Mouse (Mus musculus) megakaryocyte progenitor cell, adult 5-6 weeks (primary cell): ENCODE measurements around the gene Olfr815. TPM values are rescaled to one million over a fixed set of nuclear protein-coding genes. Genes with fewer than 3 reads are reported as not detected.
"Not testable (repeated sequence)": the region's sequence is repeated elsewhere in the genome, so short reads cannot be mapped to it uniquely, and the experiment has no call there.

Source experiments
- ATAC-seq: replicated peaks from 2 replicates; pipeline ENCODE4 v1.8.0; 2016; ENCODE audit warnings: mild to moderate bottlenecking, moderate TSS enrichment, inconsistent platforms; ENCODE audit not compliant: poor library complexity
- total RNA-seq, 2 experiments: library from RNA; stranded (forward) in 1 of 2; stranded (reverse) in 1 of 2; fragments of 157-497, 149-512 nt in 1 of 2; fragments of 200-1000 nt in 1 of 2; gene quantifications; 2 replicates each; pipeline versions ENCODE4 v1.2.3 to v1.2.4; 2015 to 2017

Olfr815 gene
- total RNA-seq (2015): not detected in 2 replicates
- total RNA-seq (2017): not detected in 2 replicates

GRCm38 (mm10) chr10:129905767-129906166 lies at the start of gene Olfr815:
Gene Olfr815 (minus strand): TSS chr10:129905867.
- not testable (repeated sequence) for ATAC-seq

DNA sequence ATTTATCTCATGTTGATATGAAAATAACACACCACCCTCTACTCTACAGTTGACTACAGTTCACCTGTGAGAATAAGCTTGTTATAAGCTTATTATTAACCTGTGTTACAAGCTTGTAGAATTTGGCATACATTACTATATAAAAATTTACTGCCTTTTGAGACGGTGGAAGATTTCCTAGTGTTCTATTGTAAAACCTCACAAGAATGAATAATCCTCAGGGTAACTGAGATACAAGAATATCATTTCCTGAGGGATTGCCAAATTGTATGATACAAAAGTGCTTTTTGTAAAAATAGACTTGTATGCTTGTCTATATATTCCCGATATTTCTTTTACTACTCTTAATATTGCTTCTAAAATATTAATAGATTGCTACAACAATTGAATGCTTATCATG lies 43.3 kb upstream of the Olfr815 start, which contains the start of gene Olfr818:
TSS of gene Olfr818 (minus strand) at position 101 of the 400 bp plus-strand sequence.
- ATAC-seq: no peak

DNA sequence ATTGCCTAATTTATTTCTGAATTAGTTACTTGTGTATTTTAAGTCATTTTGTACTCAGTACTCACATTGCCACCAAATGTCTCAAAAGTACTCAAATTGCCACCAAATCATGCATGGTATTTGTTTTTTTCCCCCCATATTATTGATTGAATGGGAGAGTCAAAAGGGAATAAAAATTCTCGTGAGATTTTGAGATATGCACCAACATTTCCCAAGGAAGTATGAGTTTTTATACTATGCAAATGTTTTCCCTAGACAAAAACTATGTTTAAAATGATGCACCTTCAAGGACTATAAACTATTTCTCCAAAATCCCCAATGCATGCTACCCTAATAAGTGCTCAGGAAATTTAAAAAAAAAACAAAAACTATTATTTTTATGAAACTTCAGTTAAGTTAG lies 9.8 kb upstream of the Olfr815 start, which contains the start of gene Olfr816:
TSS of gene Olfr816 (minus strand) at position 101 of the 400 bp plus-strand sequence.
- no peak for ATAC-seq

DNA sequence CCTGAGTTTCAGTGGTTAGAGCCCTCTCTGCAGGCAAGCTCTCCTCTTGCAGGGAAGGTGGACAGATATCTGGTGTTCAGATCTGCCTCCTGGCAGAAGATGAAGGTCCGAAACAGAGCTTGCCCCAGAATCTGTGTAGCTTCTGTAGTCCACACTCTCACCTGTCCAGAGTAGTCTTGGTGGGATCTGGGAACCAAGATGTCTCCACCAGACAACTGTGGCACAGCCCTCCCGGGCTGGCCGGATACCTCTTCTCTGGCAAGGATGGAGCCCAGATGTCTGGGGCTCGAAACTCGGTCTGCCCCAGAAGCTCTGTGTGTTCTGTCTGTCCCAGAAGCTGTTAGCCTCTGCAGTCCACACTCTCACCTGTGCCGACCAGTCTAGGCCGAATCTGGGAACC lies 19.7 kb downstream of the Olfr815 start:
- no peak for ATAC-seq

GRCm38 (mm10) chr10:129885496-129885895 lies 20.2 kb downstream of the Olfr815 start:
- not testable (repeated sequence) for ATAC-seq

GRCm38 (mm10) chr10:129879751-129880150 lies 25.9 kb downstream of the Olfr815 start, which contains the start of gene Olfr814:
Gene Olfr814 (minus strand): TSS chr10:129879851.
- not testable (repeated sequence) for ATAC-seq

DNA sequence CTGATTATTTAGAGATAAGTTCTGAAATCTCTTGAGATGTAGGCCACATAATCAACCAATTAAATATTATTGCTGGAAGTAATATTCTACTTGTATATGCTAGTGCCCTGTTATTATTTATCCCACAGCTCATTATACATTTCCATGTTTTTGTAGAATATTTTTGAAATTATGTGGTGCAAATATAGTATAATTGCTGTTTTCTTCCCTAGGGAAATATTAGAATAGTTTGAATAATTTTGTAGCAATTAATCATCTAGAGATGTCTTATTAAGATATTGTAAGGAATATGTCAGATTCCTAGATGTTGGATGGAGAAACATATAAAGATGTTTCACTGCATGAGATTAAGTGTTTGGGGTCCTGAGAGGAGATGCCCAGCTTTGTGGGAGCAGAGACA lies 50.6 kb downstream of the Olfr815 start, which contains the start of gene Olfr813:
TSS of gene Olfr813 (plus strand) at position 301 of the 400 bp plus-strand sequence.
- no peak for ATAC-seq

Other genes starting within 250 kb of the Olfr815 start
- not detected in 2 replicates for gene Olfr800, start 248.2 kb downstream of the Olfr815 start, total RNA-seq (2015)
- gene Olfr800, start 248.2 kb downstream of the Olfr815 start, total RNA-seq (2017): not detected in 2 replicates
- gene Olfr801, start 232.0 kb downstream of the Olfr815 start, total RNA-seq (2015): not detected in 2 replicates
- gene Olfr801, start 232.0 kb downstream of the Olfr815 start, total RNA-seq (2017): not detected in 2 replicates
- not detected in 2 replicates for gene Olfr802, start 217.7 kb downstream of the Olfr815 start, total RNA-seq (2015)
- not detected in 2 replicates for gene Olfr802, start 217.7 kb downstream of the Olfr815 start, total RNA-seq (2017)
- not detected in 2 replicates for gene Olfr803, start 211.6 kb downstream of the Olfr815 start, total RNA-seq (2015)
- not detected in 2 replicates for gene Olfr803, start 211.6 kb downstream of the Olfr815 start, total RNA-seq (2017)
- gene Olfr804, start 202.7 kb downstream of the Olfr815 start, total RNA-seq (2015): not detected in 2 replicates
- not detected in 2 replicates for gene Olfr804, start 202.7 kb downstream of the Olfr815 start, total RNA-seq (2017)
- gene Olfr805, start 176.5 kb downstream of the Olfr815 start, total RNA-seq (2015): not detected in 2 replicates
- gene Olfr805, start 176.5 kb downstream of the Olfr815 start, total RNA-seq (2017): not detected in 2 replicates
- not detected in 2 replicates for gene Olfr806, start 163.9 kb downstream of the Olfr815 start, total RNA-seq (2015)
- gene Olfr806, start 163.9 kb downstream of the Olfr815 start, total RNA-seq (2017): not detected in 2 replicates
- not detected in 2 replicates for gene Olfr807, start 148.1 kb downstream of the Olfr815 start, total RNA-seq (2015)
- not detected in 2 replicates for gene Olfr807, start 148.1 kb downstream of the Olfr815 start, total RNA-seq (2017)
- gene Olfr808, start 140.4 kb downstream of the Olfr815 start, total RNA-seq (2015): not detected in 2 replicates
- gene Olfr808, start 140.4 kb downstream of the Olfr815 start, total RNA-seq (2017): not detected in 2 replicates
- not detected in 2 replicates for gene Olfr809, start 131.2 kb downstream of the Olfr815 start, total RNA-seq (2015)
- not detected in 2 replicates for gene Olfr809, start 131.2 kb downstream of the Olfr815 start, total RNA-seq (2017)
- not detected in 2 replicates for gene Olfr810, start 111.0 kb downstream of the Olfr815 start, total RNA-seq (2015)
- not detected in 2 replicates for gene Olfr810, start 111.0 kb downstream of the Olfr815 start, total RNA-seq (2017)
- gene Olfr811, start 101.5 kb downstream of the Olfr815 start, total RNA-seq (2015): not detected in 2 replicates
- gene Olfr811, start 101.5 kb downstream of the Olfr815 start, total RNA-seq (2017): not detected in 2 replicates
- gene Olfr812, start 59.8 kb downstream of the Olfr815 start, total RNA-seq (2015): not detected in 2 replicates
- gene Olfr812, start 59.8 kb downstream of the Olfr815 start, total RNA-seq (2017): not detected in 2 replicates
- gene Olfr813, start 50.5 kb downstream of the Olfr815 start, total RNA-seq (2015): not detected in 2 replicates
- gene Olfr813, start 50.5 kb downstream of the Olfr815 start, total RNA-seq (2017): not detected in 2 replicates
- gene Olfr814, start 26.0 kb downstream of the Olfr815 start, total RNA-seq (2015): not detected in 2 replicates
- not detected in 2 replicates for gene Olfr814, start 26.0 kb downstream of the Olfr815 start, total RNA-seq (2017)
- gene Olfr816, start 9.7 kb upstream of the Olfr815 start, total RNA-seq (2015): not detected in 2 replicates
- not detected in 2 replicates for gene Olfr816, start 9.7 kb upstream of the Olfr815 start, total RNA-seq (2017)
- gene Olfr818, start 43.2 kb upstream of the Olfr815 start, total RNA-seq (2015): not detected in 2 replicates
- gene Olfr818, start 43.2 kb upstream of the Olfr815 start, total RNA-seq (2017): not detected in 2 replicates
- not detected in 2 replicates for gene Olfr819, start 61.4 kb upstream of the Olfr815 start, total RNA-seq (2015)
- gene Olfr819, start 61.4 kb upstream of the Olfr815 start, total RNA-seq (2017): not detected in 2 replicates
- not detected in 2 replicates for gene Olfr247, start 70.3 kb upstream of the Olfr815 start, total RNA-seq (2015)
- gene Olfr247, start 70.3 kb upstream of the Olfr815 start, total RNA-seq (2017): not detected in 2 replicates
- not detected in 2 replicates for gene Gm10310, start 79.2 kb upstream of the Olfr815 start, total RNA-seq (2015)
- gene Gm10310, start 79.2 kb upstream of the Olfr815 start, total RNA-seq (2017): not detected in 2 replicates
- gene Olfr820, start 106.8 kb upstream of the Olfr815 start, total RNA-seq (2015): not detected in 2 replicates
- not detected in 2 replicates for gene Olfr820, start 106.8 kb upstream of the Olfr815 start, total RNA-seq (2017)
- gene Olfr821, start 124.5 kb upstream of the Olfr815 start, total RNA-seq (2015): not detected in 2 replicates
- not detected in 2 replicates for gene Olfr821, start 124.5 kb upstream of the Olfr815 start, total RNA-seq (2017)
- gene Olfr822, start 165.3 kb upstream of the Olfr815 start, total RNA-seq (2015): not detected in 2 replicates
- not detected in 2 replicates for gene Olfr822, start 165.3 kb upstream of the Olfr815 start, total RNA-seq (2017)
- gene Olfr823, start 209.5 kb upstream of the Olfr815 start, total RNA-seq (2015): not detected in 2 replicates
- not detected in 2 replicates for gene Olfr823, start 209.5 kb upstream of the Olfr815 start, total RNA-seq (2017)
- not detected in 2 replicates for gene Olfr824, start 224.1 kb upstream of the Olfr815 start, total RNA-seq (2015)
- not detected in 2 replicates for gene Olfr824, start 224.1 kb upstream of the Olfr815 start, total RNA-seq (2017)